Mouse (Mus musculus): ENCODE measurements around the gene Nbeal1. TPM values are rescaled to one million over a fixed set of nuclear protein-coding genes. Genes with fewer than 3 reads are reported as not detected.

Gene Nbeal1
- polyA plus RNA-seq, 1 experiment from 2014 or later: 3.6 TPM

GRCm38 (mm10) chr1:60269314-60269713 is 88.9 kb downstream of the Nbeal1 start:
- Histone ChIP-seq H3K9ac (ENCODE audit: low read depth, low read length) (no peak overlapping the region), H3K4me2 (no peak overlapping the region), H3K9me3 (ENCODE audit: control insufficient read depth, low read length) (no peaks in the 10 kb centered on the region), H3K4me3 (ENCODE audit: low read depth, low read length) (no peak overlapping the region), H3K27ac (ENCODE audit: low read depth, low read length) (no peak overlapping the region), H3K36me3 (ENCODE audit: control insufficient read depth, insufficient read depth, low read length) (no peaks in the 10 kb centered on the region), H3K4me1 (replicated peaks; ENCODE audit: control insufficient read depth, insufficient read depth, low read length) (no peaks in the 10 kb centered on the region), H3K27me3 (replicated peaks; ENCODE audit: control insufficient read depth, insufficient read depth, low read length) (no peaks in the 10 kb centered on the region)
- DNase-seq (ENCODE audit: low spot score): no peak
- ATAC-seq (replicated peaks; ENCODE audit: low FRiP score): no peak

GRCm38 (mm10) chr1:60272471-60272870 is 92.1 kb downstream of the Nbeal1 start:
- H3K36me3 ChIP-seq (ENCODE audit: control insufficient read depth, insufficient read depth, low read length): no peaks in the 10 kb centered on the region

GRCm38 (mm10) chr1:60293921-60294320 is 113.5 kb downstream of the Nbeal1 start:
- no peaks in the 10 kb centered on the region for H3K36me3 ChIP-seq (ENCODE audit: control insufficient read depth, insufficient read depth, low read length)
- WGBS: 87% methylated on average over 1 of the region's 1 CpGs

More at GRCm38 (mm10) chr1:60272471-60272870, 92.1 kb downstream of the Nbeal1 start:
- Histone ChIP-seq H3K27ac (ENCODE audit: low read depth, low read length) (no peak overlapping the region), H3K4me3 (ENCODE audit: low read depth, low read length) (no peak overlapping the region), H3K4me2 (no peak overlapping the region), H3K27me3 (replicated peaks; ENCODE audit: control insufficient read depth, insufficient read depth, low read length) (no peaks in the 10 kb centered on the region), H3K9ac (ENCODE audit: low read depth, low read length) (no peak overlapping the region), H3K9me3 (ENCODE audit: control insufficient read depth, low read length) (no peaks in the 10 kb centered on the region), H3K4me1 (replicated peaks; ENCODE audit: control insufficient read depth, insufficient read depth, low read length) (no peaks in the 10 kb centered on the region)
- 85% methylated on average over 2 of the region's 2 CpGs for WGBS
- DNase-seq (ENCODE audit: low spot score): no peak
- ATAC-seq (replicated peaks; ENCODE audit: low FRiP score): no peak

GRCm38 (mm10) chr1:60342808-60343629 is 162.6 kb downstream of the Nbeal1 start, which contains the start of gene Cyp20a1:
Gene Cyp20a1, plus strand, starts transcription at chr1:60343323.
- peaks cover 2% of the 10 kb centered on the region; the same call in 1 of the 2 replicates for H3K36me3 ChIP-seq (ENCODE audit: control insufficient read depth, insufficient read depth, low read length)
- H3K9me3 ChIP-seq (ENCODE audit: control insufficient read depth, low read length): no peaks in the 10 kb centered on the region
- peak within 1 kb of the TSS; percentile 90 for H3K27ac ChIP-seq (ENCODE audit: low read depth, low read length)
- peak; percentile 92 for DNase-seq (ENCODE audit: low spot score)
- no peaks in the 10 kb centered on the region for H3K27me3 ChIP-seq (replicated peaks; ENCODE audit: control insufficient read depth, insufficient read depth, low read length)
- WGBS: 2% methylated on average over 54 of the region's 60 CpGs
- ATAC-seq (replicated peaks; ENCODE audit: low FRiP score): peak; percentile 98
- H3K4me1 ChIP-seq (replicated peaks; ENCODE audit: control insufficient read depth, insufficient read depth, low read length): peaks cover 7% of the 10 kb centered on the region; the same call in 1 of the 2 replicates
- H3K9ac ChIP-seq (ENCODE audit: low read depth, low read length): peak within 1 kb of the TSS; percentile 73
- H3K4me3 ChIP-seq (ENCODE audit: low read depth, low read length): peak within 1 kb of the TSS; percentile 67
- peak within 1 kb of the TSS; percentile 79 for H3K4me2 ChIP-seq

More at GRCm38 (mm10) chr1:60293921-60294320, 113.5 kb downstream of the Nbeal1 start:
- Histone ChIP-seq H3K4me2 (no peak overlapping the region), H3K27ac (ENCODE audit: low read depth, low read length) (no peak overlapping the region), H3K4me1 (replicated peaks; ENCODE audit: control insufficient read depth, insufficient read depth, low read length) (no peaks in the 10 kb centered on the region), H3K9ac (ENCODE audit: low read depth, low read length) (no peak overlapping the region), H3K4me3 (ENCODE audit: low read depth, low read length) (no peak overlapping the region), H3K9me3 (ENCODE audit: control insufficient read depth, low read length) (no peaks in the 10 kb centered on the region), H3K27me3 (replicated peaks; ENCODE audit: control insufficient read depth, insufficient read depth, low read length) (no peaks in the 10 kb centered on the region)
- ATAC-seq (replicated peaks; ENCODE audit: low FRiP score) (no peak), DNase-seq (ENCODE audit: low spot score) (no peak)

- H3K4me1 ChIP-seq (replicated peaks; ENCODE audit: control insufficient read depth, insufficient read depth, low read length): peaks cover 7% of the 10 kb centered on the region; the same call in 1 of the 2 replicates
- peak overlapping the region; percentile 90; the same call in 1 of the 2 replicates for H3K27ac ChIP-seq (ENCODE audit: low read depth, low read length)
- H3K4me2 ChIP-seq: peak overlapping the region; percentile 79
- H3K27me3 ChIP-seq (replicated peaks; ENCODE audit: control insufficient read depth, insufficient read depth, low read length): no peaks in the 10 kb centered on the region
- peaks cover 2% of the 10 kb centered on the region; the same call in 1 of the 2 replicates for H3K36me3 ChIP-seq (ENCODE audit: control insufficient read depth, insufficient read depth, low read length)
- 14% methylated on average over 14 of the region's 14 CpGs for WGBS
- peak overlapping the region; percentile 73 for H3K9ac ChIP-seq (ENCODE audit: low read depth, low read length)
- H3K4me3 ChIP-seq (ENCODE audit: low read depth, low read length): peak overlapping the region; percentile 67
- H3K9me3 ChIP-seq (ENCODE audit: control insufficient read depth, low read length): no peaks in the 10 kb centered on the region
- no peak for DNase-seq (ENCODE audit: low spot score)
- peak; percentile 2; the same call in 1 of the 2 replicates for ATAC-seq (replicated peaks; ENCODE audit: low FRiP score)
Measured at GRCm38 (mm10) chr1:60343630-60344455, 163.4 kb downstream of the Nbeal1 start.

- Histone ChIP-seq H3K4me3 (ENCODE audit: low read depth, low read length) (no peak overlapping the region), H3K27me3 (replicated peaks; ENCODE audit: control insufficient read depth, insufficient read depth, low read length) (no peaks in the 10 kb centered on the region)
Measured at GRCm38 (mm10) chr1:60344670-60345069, 164.3 kb downstream of the Nbeal1 start.

GRCm38 (mm10) chr1:60345712-60346111 is 165.3 kb downstream of the Nbeal1 start:
- Histone ChIP-seq H3K4me2 (no peak overlapping the region), H3K27me3 (replicated peaks; ENCODE audit: control insufficient read depth, insufficient read depth, low read length) (no peaks in the 10 kb centered on the region), H3K4me3 (ENCODE audit: low read depth, low read length) (no peak overlapping the region), H3K27ac (ENCODE audit: low read depth, low read length) (no peak overlapping the region), H3K4me1 (replicated peaks; ENCODE audit: control insufficient read depth, insufficient read depth, low read length) (peaks cover 7% of the 10 kb centered on the region; the same call in 1 of the 2 replicates), H3K9ac (ENCODE audit: low read depth, low read length) (no peak overlapping the region), H3K36me3 (ENCODE audit: control insufficient read depth, insufficient read depth, low read length) (no peaks in the 10 kb centered on the region), H3K9me3 (ENCODE audit: control insufficient read depth, low read length) (peaks cover 5% of the 10 kb centered on the region; the same call in 1 of the 2 replicates)
- DNase-seq (ENCODE audit: low spot score) (no peak), ATAC-seq (replicated peaks; ENCODE audit: low FRiP score) (no peak)
- 59% methylated on average over 2 of the region's 2 CpGs for WGBS

More at GRCm38 (mm10) chr1:60344670-60345069, 164.3 kb downstream of the Nbeal1 start:
- no peaks in the 10 kb centered on the region for H3K36me3 ChIP-seq (ENCODE audit: control insufficient read depth, insufficient read depth, low read length)
- peak overlapping the region; percentile 79; the same call in 1 of the 2 replicates for H3K4me2 ChIP-seq
- no peak overlapping the region for H3K9ac ChIP-seq (ENCODE audit: low read depth, low read length)
- peaks cover 5% of the 10 kb centered on the region; the same call in 1 of the 2 replicates for H3K9me3 ChIP-seq (ENCODE audit: control insufficient read depth, low read length)
- no peak for ATAC-seq (replicated peaks; ENCODE audit: low FRiP score)
- peaks cover 7% of the 10 kb centered on the region; the same call in 1 of the 2 replicates for H3K4me1 ChIP-seq (replicated peaks; ENCODE audit: control insufficient read depth, insufficient read depth, low read length)
- WGBS: 63% methylated on average over 6 of the region's 6 CpGs
- no peak for DNase-seq (ENCODE audit: low spot score)
- no peak overlapping the region for H3K27ac ChIP-seq (ENCODE audit: low read depth, low read length)

GRCm38 (mm10) chr1:60352786-60353185 is 172.4 kb downstream of the Nbeal1 start:
- Histone ChIP-seq H3K27ac (ENCODE audit: low read depth, low read length) (no peak overlapping the region), H3K27me3 (replicated peaks; ENCODE audit: control insufficient read depth, insufficient read depth, low read length) (no peaks in the 10 kb centered on the region), H3K9ac (ENCODE audit: low read depth, low read length) (no peak overlapping the region), H3K9me3 (ENCODE audit: control insufficient read depth, low read length) (peaks cover 5% of the 10 kb centered on the region; the same call in 1 of the 2 replicates), H3K4me2 (no peak overlapping the region), H3K36me3 (ENCODE audit: control insufficient read depth, insufficient read depth, low read length) (peaks cover 5% of the 10 kb centered on the region; the same call in 1 of the 2 replicates), H3K4me3 (ENCODE audit: low read depth, low read length) (no peak overlapping the region), H3K4me1 (replicated peaks; ENCODE audit: control insufficient read depth, insufficient read depth, low read length) (no peaks in the 10 kb centered on the region)
- 80% methylated on average over 5 of the region's 5 CpGs for WGBS
- no peak for ATAC-seq (replicated peaks; ENCODE audit: low FRiP score)
- no peak for DNase-seq (ENCODE audit: low spot score)

Data from liver, embryonic 11.5 days (tissue).